Mouse (Mus musculus): ENCODE results near the gene Creld2.
A peak's percentile ranks its signal among the peaks of the same experiment; 100 is the strongest.

Gene Creld2

GRCm38 (mm10) chr15:88828800-88829705 lies 9.6 kb downstream of the Creld2 start:
- peak; percentile 79 for DNase-seq (ENCODE audit: low read depth, low spot score)

- DNase-seq (ENCODE audit: low read depth, low spot score), result no peak
Observed at GRCm38 (mm10) chr15:88829791-88830440, 10.5 kb downstream of the Creld2 start.

GRCm38 (mm10) chr15:88830696-88831095 lies 11.2 kb downstream of the Creld2 start:
- DNase-seq (ENCODE audit: low read depth, low spot score), result no peak

GRCm38 (mm10) chr15:88831482-88831881 lies 12.0 kb downstream of the Creld2 start:
- DNase-seq (ENCODE audit: low read depth, low spot score), result peak; percentile 83

GRCm38 (mm10) chr15:88832536-88832935 lies 13.1 kb downstream of the Creld2 start:
- DNase-seq (ENCODE audit: low read depth, low spot score), result no peak

- no peak for DNase-seq (ENCODE audit: low read depth, low spot score)
Observed at GRCm38 (mm10) chr15:88836031-88836430, 16.6 kb downstream of the Creld2 start.

GRCm38 (mm10) chr15:88836571-88836970 lies 17.1 kb downstream of the Creld2 start:
- DNase-seq (ENCODE audit: low read depth, low spot score), result no peak

- DNase-seq (ENCODE audit: low read depth, low spot score), result no peak
Observed at GRCm38 (mm10) chr15:88837199-88837932, 17.9 kb downstream of the Creld2 start.

GRCm38 (mm10) chr15:88837977-88838376 lies 18.5 kb downstream of the Creld2 start:
- DNase-seq (ENCODE audit: low read depth, low spot score), result no peak

GRCm38 (mm10) chr15:88839271-88839670 lies 19.8 kb downstream of the Creld2 start:
- DNase-seq (ENCODE audit: low read depth, low spot score), result peak; percentile 84

GRCm38 (mm10) chr15:88840126-88840525 lies 20.7 kb downstream of the Creld2 start:
- no peak for DNase-seq (ENCODE audit: low read depth, low spot score)

GRCm38 (mm10) chr15:88841160-88841559 lies 21.7 kb downstream of the Creld2 start:
- no peak for DNase-seq (ENCODE audit: low read depth, low spot score)

GRCm38 (mm10) chr15:88841580-88842299 lies 22.3 kb downstream of the Creld2 start:
- no peak for DNase-seq (ENCODE audit: low read depth, low spot score)

- DNase-seq (ENCODE audit: low read depth, low spot score), result no peak
Observed at GRCm38 (mm10) chr15:88842300-88842673, 22.8 kb downstream of the Creld2 start.

- DNase-seq (ENCODE audit: low read depth, low spot score), result no peak
Observed at GRCm38 (mm10) chr15:88843486-88844097, 24.1 kb downstream of the Creld2 start.

GRCm38 (mm10) chr15:88844966-88845365 lies 25.5 kb downstream of the Creld2 start:
- DNase-seq (ENCODE audit: low read depth, low spot score), result no peak

- DNase-seq (ENCODE audit: low read depth, low spot score), result no peak
Observed at GRCm38 (mm10) chr15:88848661-88849060, 29.2 kb downstream of the Creld2 start.

GRCm38 (mm10) chr15:88849621-88850020 lies 30.2 kb downstream of the Creld2 start:
- DNase-seq (ENCODE audit: low read depth, low spot score), result no peak

- peak; percentile 91 for DNase-seq (ENCODE audit: low read depth, low spot score)
Observed at GRCm38 (mm10) chr15:88850146-88850826, 30.8 kb downstream of the Creld2 start.

- no peak for DNase-seq (ENCODE audit: low read depth, low spot score)
Observed at GRCm38 (mm10) chr15:88851076-88851475, 31.6 kb downstream of the Creld2 start.

Data from skeletal muscle tissue, adult 2 months (tissue).